Mouse (Mus musculus): ENCODE results near the gene Bicd2.

DNA sequence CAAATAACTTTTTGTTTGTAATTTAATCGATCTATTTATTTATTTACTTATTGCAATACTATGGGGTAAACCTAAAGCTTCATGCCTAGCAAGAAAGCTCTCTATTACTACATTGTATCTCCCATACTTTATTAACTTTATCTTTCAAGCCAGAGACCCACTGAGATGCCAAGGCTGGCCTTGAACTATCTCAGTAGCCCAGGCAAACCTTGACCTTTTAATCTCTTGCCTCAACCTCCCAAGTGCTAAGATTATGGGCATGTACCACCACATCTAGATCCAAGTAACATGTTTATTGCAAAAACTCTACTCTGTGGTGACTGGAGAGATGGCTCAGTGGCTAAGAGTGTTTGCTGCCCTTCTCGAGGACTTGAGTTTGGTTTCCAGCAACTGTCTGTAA is 8.1 kb upstream of the Bicd2 start:
- TF ChIP-seq CTCF (conservative IDR thresholded peaks at IDR 0.05; ENCODE audit: insufficient read depth, insufficient read length, low read depth, low read length), result no peak
- TF ChIP-seq POLR2A (IDR thresholded peaks at IDR 0.05; ENCODE audit: low read depth, low read length), result no peak
